ENCODE assay signal across 1 mouse cellular context in genomic region chr1:72202068-72202467, GRCm38 (mm10).
A peak's percentile ranks its signal among the peaks of the same experiment; 100 is the strongest.
TF ChIP-seq lines count a peak whose summit lies in the region.

No protein-coding gene starts in this region.

TF ChIP-seq in CH12.LX, 34 proteins besides CTCF, POLR2A, EP300 and RAD21 (continued from another document):
- TF ChIP-seq MAX (IDR thresholded peaks at IDR 0.05; ENCODE audit: low read length), result peak; percentile 93
- TF ChIP-seq USF1 (IDR thresholded peaks at IDR 0.05; ENCODE audit: low read depth, low read length), result peak; percentile 93
- TF ChIP-seq IRF4 (IDR thresholded peaks at IDR 0.05; ENCODE audit: low read depth, low read length), result peak; percentile 59; the same call in 1 of the 2 replicates
- peak; percentile 91 for TF ChIP-seq MYC (IDR thresholded peaks at IDR 0.05; ENCODE audit: low read depth, low read length)
- TF ChIP-seq USF2 (conservative IDR thresholded peaks at IDR 0.05; ENCODE audit: low read depth, low read length), result peak; percentile 98
- TF ChIP-seq SMC3 (IDR thresholded peaks at IDR 0.05; ENCODE audit: low read depth, low read length), result no peak
- TF ChIP-seq ZNF384 (IDR thresholded peaks at IDR 0.05; ENCODE audit: low read depth, low read length), result peak; percentile 85
- peak; percentile 56 for TF ChIP-seq SIN3A (IDR thresholded peaks at IDR 0.05; ENCODE audit: low read length)
- TF ChIP-seq RCOR1 (conservative IDR thresholded peaks at IDR 0.05; ENCODE audit: low read depth, low read length), result no peak
- no peak for TF ChIP-seq JUN (IDR thresholded peaks at IDR 0.05; ENCODE audit: insufficient read depth, low read depth, low read length)
- TF ChIP-seq TBP (conservative IDR thresholded peaks at IDR 0.05; ENCODE audit: low read depth, low read length), result 0 out of 2 replicates have a peak, but pooled peaks have one; percentile 20
- TF ChIP-seq MAFK (IDR thresholded peaks at IDR 0.05; ENCODE audit: insufficient replicate concordance, low read length), result no peak
